Mouse (Mus musculus) brain, embryonic 14.5 days (tissue): Measurements from ENCODE around the gene Pde4dip.

Experiments used
- CTCF ChIP-seq: fragments of 200-500 bp; IDR thresholded peaks from 2 replicates; pipeline ENCODE4 v1.5.1; 2012; ENCODE audit warnings: inconsistent platforms, mild to moderate bottlenecking, moderate library complexity, borderline replicate concordance; ENCODE audit not compliant: insufficient read depth, insufficient read length; ENCODE audit errors: extremely low read depth
- POLR2A ChIP-seq: fragments of 200-500 bp; IDR thresholded peaks from 2 replicates; pipeline ENCODE4 v1.6.1; 2012; ENCODE audit warnings: mild to moderate bottlenecking, inconsistent platforms, borderline replicate concordance; ENCODE audit not compliant: poor library complexity, insufficient read depth, insufficient read length, severe bottlenecking; ENCODE audit errors: extremely low read depth

DNA sequence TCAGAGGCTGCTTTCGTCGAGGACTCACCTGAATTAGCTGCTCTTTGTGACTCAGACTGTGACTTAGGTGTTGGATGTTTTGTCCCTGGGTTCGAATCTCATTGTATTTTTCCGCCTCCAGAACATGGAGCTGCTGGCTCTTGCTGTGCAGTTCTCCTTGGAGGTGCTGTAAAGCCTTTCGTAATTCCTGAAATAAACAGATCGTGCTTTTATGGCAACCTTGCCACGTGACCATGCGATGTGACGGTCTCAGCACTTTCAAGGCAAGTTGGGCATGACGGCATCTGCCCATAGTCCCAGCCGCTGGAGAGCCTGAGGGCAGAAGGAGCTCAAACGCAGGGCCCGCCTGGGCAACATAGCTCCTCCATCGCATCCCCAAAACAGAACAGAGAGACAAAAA, 133.1 kb downstream of the Pde4dip start:
- TF ChIP-seq CTCF (no peak), POLR2A (no peak)
